Mouse (Mus musculus) midbrain, postnatal 0 days (tissue): ENCODE data around the gene Dnm3. TPM values are rescaled to one million over a fixed set of nuclear protein-coding genes. Genes with fewer than 3 reads are reported as not detected.

Experiments
- ATAC-seq: fragments of 200-750 bp; cut with Nextera tagmentation; 2 replicates; pipeline ENCODE4 v1.8.0; 2017; ENCODE audit warnings: moderate number of reproducible peaks, mild to moderate bottlenecking, moderate TSS enrichment, moderate library complexity; ENCODE audit not compliant: low FRiP score
- DNase-seq: peaks from one replicate; pipeline ENCODE4 v3.0.0-alpha.2; 2015; ENCODE audit warnings: low spot score
- H3K27ac ChIP-seq: fragments of 300-500 bp; sonication (generic); 2 replicates; pipeline ENCODE4 v1.5.1; 2014; ENCODE audit warnings: low read depth, mild to moderate bottlenecking, low read length, mixed read lengths
- H3K27me3 ChIP-seq: fragments of 300-500 bp; sonication (generic); 2 replicates; pipeline ENCODE4 v1.6.1; 2014; ENCODE audit warnings: low read length, control low read depth, mixed read lengths; ENCODE audit not compliant: insufficient read depth
- H3K36me3 ChIP-seq: fragments of 300-500 bp; sonication (generic); 2 replicates; pipeline ENCODE4 v1.6.1; 2014; ENCODE audit warnings: low read length, control low read depth, mixed read lengths; ENCODE audit not compliant: insufficient read depth
- H3K4me1 ChIP-seq: fragments of 300-500 bp; sonication (generic); 2 replicates; pipeline ENCODE4 v1.6.1; 2014; ENCODE audit warnings: mild to moderate bottlenecking, control low read depth, antibody characterized with exemption, low read length, mixed read lengths; ENCODE audit not compliant: insufficient read depth
- H3K4me2 ChIP-seq: fragments of 300-500 bp; sonication (generic); 2 replicates; pipeline ENCODE4 v1.6.1; 2014; ENCODE audit warnings: low read depth, mild to moderate bottlenecking, low read length, mixed read lengths; ENCODE audit not compliant: poor library complexity, severe bottlenecking
- H3K4me3 ChIP-seq: fragments of 300-500 bp; sonication (generic); 2 replicates; pipeline ENCODE4 v1.5.1; 2014; ENCODE audit warnings: low read depth, mild to moderate bottlenecking, low read length, moderate library complexity
- H3K9ac ChIP-seq: fragments of 300-500 bp; sonication (generic); replicated peaks from 2 replicates; pipeline ENCODE4 v1.6.1; 2014; ENCODE audit warnings: mild to moderate bottlenecking, low read length, moderate library complexity, mixed read lengths; ENCODE audit not compliant: poor library complexity, severe bottlenecking
- H3K9me3 ChIP-seq: fragments of 300-500 bp; sonication (generic); 2 replicates; pipeline ENCODE4 v1.6.1; 2016; ENCODE audit warnings: low read length, control low read depth
- CTCF ChIP-seq: IDR thresholded peaks from 2 replicates; pipeline ENCODE4 v1.5.1; 2016; ENCODE audit warnings: antibody characterized with exemption, mild to moderate bottlenecking
- WGBS: fragments of 180-500 bp; shearing (Covaris S2); extraction: QIAGEN DNeasy Blood & Tissue Kit; methylation state at CpG from one replicate; pipeline ENCODE4 v1.1.7; 2014; 5-methylcytosine and 5-hydroxymethylcytosine counted together
- polyA plus RNA-seq: library from polyadenylated mRNA; unstranded; fragments of >200 nt; fragmentation: Nextera tagmentation; extraction: Ambion mirVana; gene quantifications from 2 replicates; pipeline ENCODE4 v1.2.1, GENCODE M21; 2015
- total RNA-seq: library from RNA; depleted of rRNA; stranded (reverse); fragments of >200 nt; gene quantifications from 2 replicates; pipeline ENCODE4 v1.2.3, GENCODE M21; 2014

Dnm3 gene
- total and polyA plus RNA-seq, 2 experiments from 2014 or later = 67.0 to 88.5 TPM

DNA sequence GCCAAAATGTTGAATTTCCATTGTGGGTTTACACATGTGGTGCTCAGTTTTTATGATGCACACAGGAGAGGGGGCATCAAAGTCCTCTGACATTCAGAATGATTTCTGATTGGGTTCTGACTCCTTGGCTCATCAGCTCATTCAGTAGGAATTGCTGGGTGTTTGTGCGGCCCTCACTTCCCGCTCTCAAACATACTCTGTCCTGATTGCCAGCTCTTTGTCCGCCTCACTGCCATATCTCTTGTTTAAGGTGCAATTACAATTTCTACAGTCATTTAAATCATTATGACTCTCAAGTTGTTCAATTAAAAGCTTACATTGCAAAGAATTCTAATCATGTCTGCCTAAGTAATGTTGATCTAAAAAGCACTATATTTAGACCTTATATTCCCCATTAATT is 179.3 kb downstream of the Dnm3 start:
- H3K27me3 ChIP-seq = no peaks in the 10 kb centered on the region
- H3K36me3 ChIP-seq = peaks cover 5% of the 10 kb centered on the region; the same call in 1 of the 2 replicates
- ATAC-seq (no peak), DNase-seq (no peak)
- no peak for TF ChIP-seq CTCF
- WGBS = 86% methylated on average over 3 of the region's 3 CpGs
- no peak overlapping the region for H3K4me3 ChIP-seq
- no peaks in the 10 kb centered on the region for H3K9me3 ChIP-seq
- no peak overlapping the region for H3K4me2 ChIP-seq
- no peak overlapping the region for H3K9ac ChIP-seq
- no peak overlapping the region for H3K27ac ChIP-seq
- no peaks in the 10 kb centered on the region for H3K4me1 ChIP-seq

DNA sequence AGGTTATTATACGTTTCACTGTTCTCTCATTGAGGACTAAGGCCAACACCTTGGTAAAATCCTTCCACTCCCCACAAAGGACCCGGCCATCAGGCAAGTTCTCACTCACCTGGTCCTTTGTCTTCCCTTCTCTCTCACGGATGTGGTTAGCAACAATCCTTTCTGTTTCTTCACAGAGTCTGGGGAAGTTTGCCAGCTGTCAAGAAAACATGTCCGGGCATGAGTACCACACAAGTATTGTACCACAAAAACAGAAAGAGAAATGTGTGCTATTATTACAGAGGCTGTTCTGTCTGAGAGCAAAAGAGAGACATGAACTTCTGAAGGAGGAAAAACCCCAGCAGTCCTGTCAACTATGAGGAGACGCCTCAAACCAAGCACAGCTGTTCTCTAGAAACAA is 182.4 kb downstream of the Dnm3 start:
- 0 out of 2 replicates have a peak, but pooled peaks cover 5% of the 10 kb centered on the region for H3K36me3 ChIP-seq
- no peak for TF ChIP-seq CTCF
- WGBS = 77% methylated on average over 5 of the region's 5 CpGs
- no peaks in the 10 kb centered on the region for H3K4me1 ChIP-seq
- H3K27ac ChIP-seq = no peak overlapping the region
- H3K4me2 ChIP-seq = no peak overlapping the region
- H3K27me3 ChIP-seq = no peaks in the 10 kb centered on the region
- no peaks in the 10 kb centered on the region for H3K9me3 ChIP-seq
- DNase-seq = no peak
- H3K9ac ChIP-seq = no peak overlapping the region
- H3K4me3 ChIP-seq = no peak overlapping the region
- no peak for ATAC-seq

DNA sequence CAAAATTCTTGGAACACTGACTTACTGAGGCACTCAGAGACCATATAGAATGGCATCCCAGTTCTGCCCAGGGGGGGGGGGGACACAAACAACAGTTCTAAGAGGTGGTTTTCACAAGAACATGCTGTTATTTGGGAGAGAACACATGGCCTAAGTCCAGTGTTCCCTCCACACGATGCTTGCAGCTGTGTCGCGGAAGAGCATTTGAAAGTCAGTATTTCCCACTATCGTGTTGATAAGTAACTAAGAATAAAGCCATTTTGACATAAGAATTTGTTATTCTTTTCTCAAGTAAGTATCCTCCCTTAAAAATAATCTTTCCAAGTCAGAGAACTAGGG is 183.3 kb downstream of the Dnm3 start:
- no peak overlapping the region for H3K27ac ChIP-seq
- H3K9ac ChIP-seq = no peak overlapping the region
- WGBS = 85% methylated on average over 4 of the region's 4 CpGs
- no peak overlapping the region for H3K4me2 ChIP-seq
- ATAC-seq (no peak), DNase-seq (peak; percentile 34)
- H3K4me1 ChIP-seq = no peaks in the 10 kb centered on the region
- H3K4me3 ChIP-seq = no peak overlapping the region
- H3K9me3 ChIP-seq = no peaks in the 10 kb centered on the region
- H3K36me3 ChIP-seq = 0 out of 2 replicates have a peak, but pooled peaks cover 5% of the 10 kb centered on the region
- no peaks in the 10 kb centered on the region for H3K27me3 ChIP-seq
- no peak for TF ChIP-seq CTCF

GRCm38 (mm10) chr1:162293732-162294571 is 183.9 kb downstream of the Dnm3 start:
- H3K4me1 ChIP-seq = no peaks in the 10 kb centered on the region
- no peak overlapping the region for H3K27ac ChIP-seq
- no peak for TF ChIP-seq CTCF
- H3K4me3 ChIP-seq = no peak overlapping the region
- no peak overlapping the region for H3K4me2 ChIP-seq
- peak; percentile 58 for DNase-seq
- no peaks in the 10 kb centered on the region for H3K9me3 ChIP-seq
- H3K36me3 ChIP-seq = 0 out of 2 replicates have a peak, but pooled peaks cover 5% of the 10 kb centered on the region
- ATAC-seq = no peak
- WGBS = 67% methylated on average over 4 of the region's 4 CpGs
- no peak overlapping the region for H3K9ac ChIP-seq
- H3K27me3 ChIP-seq = no peaks in the 10 kb centered on the region

DNA sequence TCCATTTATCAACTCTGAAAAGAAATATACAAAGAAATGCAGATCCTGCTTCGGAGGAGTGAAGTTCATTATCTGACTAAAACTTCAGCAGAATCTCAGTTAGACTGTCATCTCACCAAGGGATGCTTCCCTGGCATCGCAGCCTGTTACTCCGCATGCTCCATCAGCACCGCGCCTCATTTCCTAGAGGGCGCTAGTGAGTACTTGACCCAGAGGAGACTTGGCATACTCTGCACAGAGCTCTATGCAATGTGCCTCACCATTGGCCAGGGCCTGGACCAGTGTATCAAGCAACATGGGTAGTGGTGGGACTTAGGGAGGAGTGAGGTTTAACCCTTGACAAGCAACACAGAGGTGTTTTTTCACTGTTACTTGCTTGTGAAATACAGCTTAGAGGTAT is 190.9 kb downstream of the Dnm3 start:
- no peak overlapping the region for H3K9ac ChIP-seq
- no peak overlapping the region for H3K4me2 ChIP-seq
- TF ChIP-seq CTCF = peak; percentile 44
- no peaks in the 10 kb centered on the region for H3K4me1 ChIP-seq
- ATAC-seq (0 out of 2 replicates have a peak, but pooled peaks have one; percentile 44), DNase-seq (no peak)
- H3K4me3 ChIP-seq = no peak overlapping the region
- 56% methylated on average over 6 of the region's 6 CpGs for WGBS
- no peaks in the 10 kb centered on the region for H3K27me3 ChIP-seq
- H3K27ac ChIP-seq = no peak overlapping the region
- H3K36me3 ChIP-seq = no peaks in the 10 kb centered on the region
- no peaks in the 10 kb centered on the region for H3K9me3 ChIP-seq

GRCm38 (mm10) chr1:162281981-162282381 is 195.9 kb downstream of the Dnm3 start:
- no peaks in the 10 kb centered on the region for H3K27me3 ChIP-seq
- H3K36me3 ChIP-seq = no peaks in the 10 kb centered on the region
- H3K9me3 ChIP-seq = no peaks in the 10 kb centered on the region
- H3K4me1 ChIP-seq = no peaks in the 10 kb centered on the region
- no peak for TF ChIP-seq CTCF
- DNase-seq (no peak), ATAC-seq (no peak)
- H3K4me2 ChIP-seq = no peak overlapping the region
- 19% methylated on average over 7 of the region's 7 CpGs for WGBS
- H3K4me3 ChIP-seq = no peak overlapping the region
- H3K9ac ChIP-seq = no peak overlapping the region
- no peak overlapping the region for H3K27ac ChIP-seq
